Mouse (Mus musculus) fibroblast of lung, adult 2 months (primary cell): ENCODE measurements at regions not wholly inside any gene's neighbourhood (a gene's known extent, or its start where the extent isn't known, plus 50 kb on each side); places are given as distances from the start of the nearest gene placed in this dataset.

Source experiments
- DNase-seq: peaks from one replicate; pipeline ENCODE4 v3.0.0-alpha.2; 2011; ENCODE audit warnings: low read depth

DNA sequence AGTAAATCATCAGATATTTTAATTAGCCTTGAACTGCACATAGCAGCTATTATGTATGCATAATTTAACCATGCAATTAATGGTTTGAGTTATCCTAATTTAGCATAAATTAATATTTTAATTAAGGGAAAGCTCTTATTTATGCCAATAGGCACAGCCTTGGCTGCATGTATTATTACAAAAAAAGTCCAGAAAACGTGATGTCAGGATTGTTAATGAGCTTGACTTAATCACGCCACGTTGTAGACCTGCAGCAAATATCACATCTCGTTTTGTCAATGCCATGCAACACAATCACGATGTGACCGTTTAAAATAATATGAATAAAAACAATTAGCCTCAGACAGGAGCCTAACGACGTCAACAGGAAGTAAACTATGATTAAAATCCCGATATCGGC lies 189.9 kb downstream of the Plk2 start:
- DNase-seq, result no peak

GRCm38 (mm10) chr13:110594630-110595029 lies 199.8 kb downstream of the Plk2 start:
- no peak for DNase-seq

GRCm38 (mm10) chr13:110599666-110600065 lies 204.8 kb downstream of the Plk2 start:
- no peak for DNase-seq

GRCm38 (mm10) chr13:110600377-110600776 lies 205.5 kb downstream of the Plk2 start:
- DNase-seq, result no peak

- no peak for DNase-seq
Observed at GRCm38 (mm10) chr13:110601352-110601751, 206.5 kb downstream of the Plk2 start.

- no peak for DNase-seq
Observed at GRCm38 (mm10) chr13:110601840-110602239, 207.0 kb downstream of the Plk2 start.

- no peak for DNase-seq
Observed at GRCm38 (mm10) chr13:110602894-110603293, 208.0 kb downstream of the Plk2 start.

- no peak for DNase-seq
Observed at GRCm38 (mm10) chr13:110619010-110619409, 224.2 kb downstream of the Plk2 start.

DNA sequence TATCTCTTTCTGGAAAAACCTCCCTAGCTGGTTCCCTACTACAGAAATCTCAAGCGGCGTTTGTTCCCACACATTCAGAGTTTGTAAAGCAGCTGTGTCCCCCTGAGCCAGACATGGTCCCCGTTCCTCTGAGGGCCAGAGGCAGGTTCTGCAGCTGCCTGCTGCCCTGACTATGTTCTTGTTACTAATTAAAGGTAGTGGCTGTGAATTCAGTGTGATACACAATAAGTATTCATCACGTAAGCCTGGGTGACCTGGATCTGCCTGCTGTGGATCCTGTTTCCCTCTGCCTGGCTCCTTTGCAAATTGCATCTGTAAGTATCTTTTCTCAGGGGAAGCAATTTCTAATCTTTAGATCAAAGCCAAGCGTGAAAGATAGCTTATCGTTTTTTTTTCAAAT lies 232.3 kb downstream of the Plk2 start:
- DNase-seq, result no peak

- DNase-seq, result no peak
Observed at GRCm38 (mm10) chr13:110627732-110628131, 232.9 kb downstream of the Plk2 start.

DNA sequence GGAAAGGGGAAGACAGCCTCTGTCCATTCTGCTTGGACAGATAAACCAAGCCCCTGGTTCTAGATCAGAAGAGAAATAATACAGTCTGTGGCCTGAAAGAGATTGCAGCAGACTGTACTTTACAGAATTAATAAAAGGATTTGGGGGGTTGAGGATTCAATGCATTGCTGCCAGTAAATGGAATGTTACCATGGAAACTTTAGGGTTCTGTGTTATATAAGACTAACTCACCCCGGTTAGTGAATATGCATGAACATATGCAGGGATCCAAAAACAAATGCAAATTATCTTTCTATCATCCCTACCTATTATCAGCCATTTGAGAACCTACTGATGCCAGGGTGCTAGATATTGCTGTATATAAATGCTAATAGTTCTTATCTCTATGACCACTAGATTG lies 233.4 kb downstream of the Plk2 start:
- DNase-seq, result no peak

GRCm38 (mm10) chr13:110633261-110633781 lies 238.5 kb downstream of the Plk2 start:
- DNase-seq, result no peak

- no peak for DNase-seq
Observed at GRCm38 (mm10) chr13:110633899-110634298, 239.1 kb downstream of the Plk2 start.

GRCm38 (mm10) chr13:110642792-110643191 lies 247.9 kb downstream of the Plk2 start:
- no peak for DNase-seq

DNA sequence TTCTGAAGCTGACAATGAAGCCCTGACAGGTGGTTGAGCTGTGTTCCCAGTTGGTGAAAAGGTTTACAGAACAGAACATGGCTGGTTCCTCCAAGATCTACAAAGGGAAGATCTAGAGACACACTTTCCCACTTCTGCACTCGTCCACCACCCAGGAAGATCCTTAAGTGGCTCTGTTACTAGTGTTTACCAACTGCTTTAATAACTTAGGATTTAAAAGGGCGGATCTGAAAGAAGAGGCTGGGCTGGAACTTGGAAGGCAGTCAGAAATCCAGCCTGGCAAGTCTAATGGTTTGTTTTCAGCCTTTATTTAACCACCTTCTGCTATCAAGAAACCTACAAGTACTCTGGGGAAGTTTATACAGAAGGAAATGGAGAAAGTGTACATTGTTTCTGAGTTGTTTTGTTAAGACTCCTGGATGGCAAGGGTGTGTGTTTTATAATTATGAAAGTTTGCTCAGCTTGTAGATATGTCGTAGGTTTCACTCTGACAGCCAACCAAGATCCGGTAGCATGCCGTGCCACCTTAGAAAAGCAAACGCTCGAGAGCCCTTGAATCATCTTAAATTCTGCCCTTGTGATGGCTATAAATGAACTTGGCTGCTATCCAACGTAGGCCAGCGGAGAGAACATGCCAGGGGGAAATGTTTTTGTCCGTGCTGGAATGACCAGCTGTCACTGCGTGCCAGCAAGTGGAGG lies 248.5 kb downstream of the Plk2 start:
- DNase-seq, result no peak

GRCm38 (mm10) chr13:110643897-110644213 lies 249.0 kb downstream of the Plk2 start:
- no peak for DNase-seq

- DNase-seq, result no peak
Observed at GRCm38 (mm10) chr13:110649378-110649777, 254.5 kb downstream of the Plk2 start.

- DNase-seq, result no peak
Observed at GRCm38 (mm10) chr13:110649870-110650497, 255.1 kb downstream of the Plk2 start.

DNA sequence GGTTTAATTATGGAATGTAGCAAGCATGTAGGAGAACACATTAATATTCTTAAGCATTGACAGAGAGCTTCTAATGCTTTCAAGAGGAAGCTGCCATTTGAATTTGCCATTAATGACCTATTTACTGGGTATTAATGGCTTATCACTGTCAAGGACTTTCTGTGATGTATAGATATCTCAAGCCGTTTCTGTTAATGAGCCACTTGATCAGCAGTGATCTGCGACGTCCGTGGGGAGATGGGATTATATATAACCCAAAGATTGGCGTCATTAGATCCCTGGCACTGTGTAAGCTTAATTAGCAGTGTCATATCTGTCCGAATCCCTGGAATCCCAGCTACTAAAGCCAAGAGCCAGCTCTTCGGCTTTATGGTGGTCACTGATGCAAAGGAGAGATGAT lies 257.4 kb downstream of the Plk2 start:
- no peak for DNase-seq

- DNase-seq, result no peak
Observed at GRCm38 (mm10) chr13:110665073-110665800, 270.4 kb downstream of the Plk2 start.

- DNase-seq, result no peak
Observed at GRCm38 (mm10) chr13:110667276-110667956, 272.6 kb downstream of the Plk2 start.

DNA sequence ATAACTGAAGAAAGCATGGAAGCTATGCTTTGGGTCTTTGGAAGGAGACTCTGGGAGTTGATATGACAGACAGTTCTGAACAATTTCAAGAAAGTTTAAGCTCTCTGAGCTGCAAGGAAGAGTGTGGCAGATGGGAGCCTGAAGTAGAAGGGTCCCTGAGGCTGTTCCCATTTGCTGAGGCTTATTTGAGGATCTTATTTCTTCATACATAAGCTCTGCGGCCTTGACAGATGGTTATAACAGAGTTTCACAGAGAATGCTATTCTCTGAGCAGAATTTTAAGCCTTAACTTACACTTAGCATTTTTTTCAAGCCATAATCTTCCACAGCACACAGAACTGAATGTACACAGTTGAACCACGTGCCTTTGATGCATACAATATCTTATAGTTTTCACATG lies 278.7 kb downstream of the Plk2 start:
- DNase-seq, result no peak
